Mouse (Mus musculus) lung, postnatal 4 days (tissue): Measurements from ENCODE around the gene Gm21454.
"Not testable (repeated sequence)": the region's sequence is repeated elsewhere in the genome, so short reads cannot be mapped to it uniquely, and the experiment has no call there.

ENCODE experiments used
- DNase-seq, 2 experiments: peaks; one replicate each; pipeline ENCODE4 v3.0.0; 2021

Gene Gm21454

DNA sequence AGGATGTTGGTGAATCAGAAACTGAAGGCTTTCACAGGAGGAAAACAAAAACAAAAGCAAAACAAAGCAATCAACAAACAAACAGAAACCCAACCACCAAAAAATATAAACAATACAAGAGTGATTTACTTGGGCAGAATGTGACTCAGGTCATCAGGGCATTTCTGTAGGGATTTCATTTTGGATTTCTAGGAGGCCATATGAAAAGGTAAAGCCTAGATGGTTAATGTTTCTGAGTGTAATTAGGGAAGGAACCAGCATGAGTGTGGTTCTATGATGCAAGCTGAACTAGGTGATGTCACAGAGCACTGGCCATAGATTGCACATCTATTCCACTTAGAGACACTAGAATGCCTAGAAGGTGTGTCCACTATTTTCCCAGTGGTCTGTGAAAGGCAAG is at the start of gene Gm21454, which contains the start of gene Gm21440:
Gene Gm21454 (plus strand): TSS at position 352 of the 400 bp plus-strand sequence.
Gene Gm21440 (plus strand): TSS at position 301 of the 400 bp plus-strand sequence.
- not testable (repeated sequence) for DNase-seq

DNA sequence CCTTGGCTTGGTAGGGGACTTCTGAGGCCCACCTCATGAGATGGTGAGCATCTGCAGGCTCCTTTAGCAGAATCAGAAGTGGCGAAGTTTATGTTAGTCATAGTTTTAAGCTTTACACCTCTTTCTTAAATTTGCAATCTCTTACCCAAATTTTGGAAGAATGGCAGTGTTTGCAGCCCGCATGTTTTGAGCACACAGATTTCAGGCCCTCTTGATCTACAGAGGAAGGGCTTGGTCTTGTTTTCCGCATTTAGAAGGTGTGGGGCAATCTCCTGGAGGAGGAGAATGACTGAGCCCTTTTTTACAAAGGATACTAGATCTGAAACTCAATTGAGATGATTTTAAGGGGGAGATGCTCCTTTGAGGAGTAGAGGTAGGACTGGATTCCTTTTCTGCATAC is 28.4 kb upstream of the Gm21454 start, which contains the start of gene Gm21828:
Gene Gm21828 (minus strand): TSS at position 101 of the 400 bp plus-strand sequence.
- not testable (repeated sequence) for DNase-seq

DNA sequence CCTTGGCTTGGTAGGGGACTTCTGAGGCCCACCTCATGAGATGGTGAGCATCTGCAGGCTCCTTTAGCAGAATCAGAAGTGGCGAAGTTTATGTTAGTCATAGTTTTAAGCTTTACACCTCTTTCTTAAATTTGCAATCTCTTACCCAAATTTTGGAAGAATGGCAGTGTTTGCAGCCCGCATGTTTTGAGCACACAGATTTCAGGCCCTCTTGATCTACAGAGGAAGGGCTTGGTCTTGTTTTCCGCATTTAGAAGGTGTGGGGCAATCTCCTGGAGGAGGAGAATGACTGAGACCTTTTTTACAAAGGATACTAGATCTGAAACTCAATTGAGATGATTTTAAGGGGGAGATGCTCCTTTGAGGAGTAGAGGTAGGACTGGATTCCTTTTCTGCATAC is 96.7 kb downstream of the Gm21454 start, which contains the start of gene Gm21725:
Gene Gm21725 (minus strand): TSS at position 101 of the 400 bp plus-strand sequence.
- DNase-seq = not testable (repeated sequence)
